Mouse (Mus musculus) layer of hippocampus, adult 11-12 months (tissue): ENCODE measurements around the gene Izumo1r.

Experiments
- DNase-seq: peaks from one replicate; pipeline ENCODE4 v3.0.0; 2022; ENCODE audit warnings: low spot score

The Izumo1r gene

DNA sequence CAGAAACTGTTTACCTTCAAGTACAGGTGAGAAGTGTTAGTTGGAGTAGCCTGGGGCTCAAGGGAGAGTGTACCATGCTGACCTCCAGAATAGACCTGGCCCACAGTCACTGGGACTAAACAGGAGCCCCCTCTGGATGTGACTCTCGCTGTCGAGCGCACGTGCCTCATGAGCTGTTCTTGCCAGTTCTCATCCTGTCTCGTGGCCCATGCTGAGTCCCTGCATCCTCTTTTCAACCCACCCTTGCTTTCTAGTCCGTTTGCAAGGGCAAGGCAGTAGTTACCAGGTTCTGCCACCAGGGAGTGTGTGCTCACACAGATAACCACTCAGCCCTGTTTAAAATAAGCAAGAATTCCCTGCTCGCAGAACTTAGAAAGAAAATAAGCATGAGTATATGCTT, 36.8 kb downstream of the Izumo1r start:
- peak; percentile 77 for DNase-seq

DNA sequence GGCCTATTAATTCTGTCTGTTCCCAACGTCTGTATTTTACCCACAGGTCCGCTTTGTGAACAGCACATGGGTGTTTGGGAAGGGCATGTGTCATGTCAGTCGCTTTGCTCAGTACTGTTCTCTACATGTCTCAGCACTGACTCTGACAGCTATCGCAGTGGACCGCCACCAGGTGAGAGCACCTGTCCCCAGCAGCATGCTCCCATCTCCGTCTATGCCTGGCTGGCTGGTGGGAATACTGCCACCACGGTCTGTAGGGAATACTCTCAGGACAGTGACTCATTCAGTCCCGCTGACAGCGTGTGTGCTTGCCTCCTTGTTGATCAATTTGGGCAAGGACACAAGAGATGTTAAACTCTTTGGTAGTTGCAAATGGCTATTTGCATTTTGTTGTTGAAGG, 39.0 kb downstream of the Izumo1r start:
- DNase-seq: no peak

- DNase-seq: no peak
Observed at GRCm38 (mm10) chr9:14863126-14863525, 40.6 kb downstream of the Izumo1r start.

DNA sequence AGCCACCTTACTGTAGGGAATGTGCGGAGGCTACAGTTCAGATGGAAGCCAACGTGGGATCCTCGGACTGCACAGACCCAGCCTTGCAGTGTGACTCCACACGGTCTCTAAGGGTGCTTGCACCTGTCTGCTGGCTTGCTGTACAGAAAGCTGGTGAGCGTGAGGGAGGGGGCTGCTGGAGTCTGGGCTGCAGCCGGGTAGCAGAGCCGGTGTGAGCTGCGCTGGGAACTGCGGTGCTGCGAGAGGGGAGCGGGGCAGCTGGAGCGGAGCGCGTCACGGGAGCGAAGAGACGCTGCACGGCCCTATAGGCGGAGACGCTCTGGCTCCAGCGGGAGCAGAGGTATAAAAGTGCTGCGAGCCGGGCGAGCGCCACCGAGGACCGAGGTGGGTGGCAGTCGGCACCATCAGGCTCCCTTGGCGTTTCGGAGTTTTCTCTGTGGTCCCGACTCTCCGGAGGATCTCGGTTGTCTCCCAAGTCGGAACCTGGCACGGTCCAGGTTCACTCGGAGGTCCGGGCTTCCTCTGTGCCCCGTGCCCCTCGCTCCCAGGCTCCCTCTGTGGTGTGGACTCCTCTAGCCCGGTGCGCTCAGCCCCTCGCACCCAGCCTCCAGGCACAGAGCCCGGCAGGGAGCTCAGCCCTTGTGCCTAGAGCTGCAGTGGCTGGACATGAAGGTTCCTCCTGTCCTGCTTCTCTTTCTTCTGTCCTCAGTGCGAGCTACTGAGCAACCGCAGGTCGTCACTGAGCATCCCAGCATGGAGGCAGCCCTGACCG, 43.7 kb downstream of the Izumo1r start, which contains the start of gene Gpr83:
Gpr83 (plus strand) TSS at position 343 of the 772 bp plus-strand sequence.
- DNase-seq: peak; percentile 35

DNA sequence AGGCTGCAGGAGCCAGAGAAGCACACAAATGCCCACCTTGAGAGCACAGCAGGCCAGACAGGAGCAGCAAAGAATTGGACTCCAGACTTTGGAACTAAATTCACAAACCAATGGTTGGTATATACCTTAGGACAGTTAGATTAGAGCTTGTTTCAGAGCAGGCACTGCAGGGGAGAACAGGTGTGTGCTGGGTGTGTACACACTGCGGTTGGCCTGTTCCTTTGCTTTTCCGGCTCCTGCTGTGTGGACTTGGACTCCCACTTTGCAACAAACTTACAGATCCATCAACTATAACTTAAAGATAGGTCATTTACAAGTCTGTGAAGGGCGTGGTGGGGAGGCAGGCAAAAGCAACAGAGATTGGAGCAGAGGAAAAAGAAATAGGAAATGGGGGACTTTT, 45.0 kb downstream of the Izumo1r start:
- no peak for DNase-seq

DNA sequence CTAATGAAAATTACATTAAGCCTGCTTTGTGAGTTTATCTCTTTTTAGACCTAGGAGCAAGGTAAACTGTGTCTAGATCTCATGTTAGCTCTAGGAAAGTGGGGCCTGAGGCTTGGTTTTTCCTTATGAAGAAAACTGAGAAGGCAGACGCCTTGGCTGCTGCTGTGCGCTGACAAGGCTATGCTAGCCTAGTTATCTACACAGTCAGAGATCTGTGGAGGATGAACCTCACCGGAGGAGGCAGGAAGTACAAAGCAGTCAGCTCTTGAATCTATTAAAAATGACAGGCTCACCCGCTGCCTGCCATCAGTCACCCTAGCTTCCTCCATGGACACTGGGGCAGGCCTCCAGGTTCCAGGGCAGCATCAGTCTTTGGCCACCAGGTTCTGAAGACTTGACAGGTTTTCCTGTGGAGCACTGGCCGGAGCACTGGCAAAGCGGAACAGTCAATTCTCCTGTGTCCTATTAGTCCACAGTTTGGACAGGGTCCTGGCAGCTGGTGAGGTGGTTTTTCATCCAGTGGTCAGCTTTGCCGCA, 45.5 kb downstream of the Izumo1r start:
- DNase-seq: no peak

- DNase-seq: no peak
Observed at GRCm38 (mm10) chr9:14856922-14857654, 46.7 kb downstream of the Izumo1r start.

DNA sequence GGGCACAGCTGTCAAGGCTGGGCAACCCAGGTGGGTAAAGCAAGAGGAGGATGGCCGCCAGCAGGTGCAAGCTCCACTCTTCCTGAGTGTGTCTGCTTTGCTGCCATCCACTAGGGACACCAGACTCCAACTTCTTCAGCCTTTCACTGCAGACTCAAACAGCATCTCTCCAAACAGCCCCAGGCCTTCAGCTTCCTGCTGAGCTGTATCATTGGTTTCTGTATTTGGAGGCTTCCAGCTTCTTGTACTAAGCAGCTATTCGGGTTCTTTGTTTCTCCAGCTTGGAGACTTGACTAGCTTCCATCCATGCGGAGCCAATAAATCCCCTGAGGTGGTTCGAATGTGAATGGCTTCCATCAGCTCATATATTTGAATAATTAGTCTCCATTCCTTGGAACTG, 49.2 kb downstream of the Izumo1r start:
- DNase-seq: no peak

DNA sequence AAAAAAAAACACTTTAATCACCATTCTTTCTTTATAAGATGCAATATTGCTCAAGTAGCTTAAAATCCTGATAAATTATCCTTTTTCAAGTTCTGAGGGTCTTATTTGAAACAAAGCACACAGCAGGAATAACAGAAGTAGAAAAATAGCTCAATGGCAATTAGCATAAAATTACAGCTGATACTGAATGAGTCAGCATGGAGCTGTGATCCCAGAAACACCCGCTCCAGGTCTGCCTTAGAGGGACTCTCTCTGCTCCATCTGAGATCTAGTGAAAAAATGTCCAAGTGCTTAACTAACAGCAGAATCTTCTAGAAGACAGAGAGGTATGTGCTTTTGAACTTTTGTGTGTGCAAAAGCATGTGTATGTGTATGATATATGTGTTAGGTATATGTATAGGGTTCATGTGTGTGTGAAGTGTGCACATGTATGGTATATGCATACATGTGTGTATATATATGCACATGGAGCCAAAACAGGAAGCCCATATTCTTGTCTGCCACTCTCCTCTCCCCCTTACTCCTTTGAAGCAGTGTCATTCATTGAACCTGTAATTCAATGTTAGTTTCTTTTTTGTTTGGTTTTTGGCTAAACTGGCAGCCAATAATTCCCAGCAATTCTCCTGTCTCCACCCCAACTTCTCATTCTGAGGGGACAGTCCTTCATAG, 55.3 kb downstream of the Izumo1r start:
- DNase-seq: no peak

- no peak for DNase-seq
Observed at GRCm38 (mm10) chr9:14846428-14846827, 57.3 kb downstream of the Izumo1r start.

- no peak for DNase-seq
Observed at GRCm38 (mm10) chr9:14843901-14844300, 59.8 kb downstream of the Izumo1r start.

DNA sequence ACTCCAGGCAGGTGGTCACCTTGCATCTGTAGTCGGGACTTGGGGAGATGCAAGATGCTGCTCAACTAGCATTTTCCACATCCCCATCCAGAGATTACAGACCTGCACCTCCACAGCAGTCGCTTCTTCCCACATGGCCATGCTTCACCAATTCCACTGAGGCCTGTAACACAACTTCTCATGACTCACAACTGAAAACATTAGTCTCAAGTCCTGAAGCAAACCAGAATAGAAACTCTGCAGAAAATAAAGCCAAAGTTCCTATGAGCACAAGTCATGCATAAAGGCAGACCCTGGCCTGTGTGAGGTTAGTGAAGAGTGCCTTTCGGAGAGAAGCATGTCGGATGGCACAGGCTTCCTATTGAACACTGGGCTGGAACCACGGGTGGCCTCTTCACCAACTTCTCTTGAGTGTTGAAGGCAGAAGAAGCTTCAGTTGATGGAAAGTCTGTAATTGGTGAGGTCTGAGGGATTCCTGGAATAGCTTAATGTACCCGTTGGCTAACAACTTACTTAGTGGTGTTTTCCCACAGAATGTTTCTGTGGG, 60.4 kb downstream of the Izumo1r start:
- no peak for DNase-seq

GRCm38 (mm10) chr9:14841878-14842761, 61.6 kb downstream of the Izumo1r start:
- peak; percentile 28 for DNase-seq

GRCm38 (mm10) chr9:14839970-14840369, 63.8 kb downstream of the Izumo1r start:
- DNase-seq: no peak

- no peak for DNase-seq
Observed at GRCm38 (mm10) chr9:14839527-14839926, 64.2 kb downstream of the Izumo1r start.
